In genomic region chr7:75500164-75500563, GRCm38 (mm10) we compare ENCODE assay signal across 26 mouse cellular contexts. TPM values are rescaled to one million over a fixed set of nuclear protein-coding genes. Genes with fewer than 3 reads are reported as not detected.
DNase-seq lines count a peak whose midpoint lies in the region; ATAC-seq and TF ChIP-seq lines count a peak whose summit lies in the region.
"Had no signal": no experiment of that assay in that cellular context is flagged by ENCODE, and none has a peak within 500 bp of the region (broad histone marks: within the 10 kb centered on the region; RNA-seq: fewer than 3 reads in every experiment).

No protein-coding gene starts in this region.

- no peaks in the 10 kb centered on the region for H3K36me3 ChIP-seq in heart, embryonic 11.5 days (ENCODE audit: control insufficient read depth, insufficient read depth, low read length)
- H3K36me3 ChIP-seq in heart, postnatal 0 days (replicated peaks; ENCODE audit: control insufficient read depth, insufficient read depth, low read length), result no peaks in the 10 kb centered on the region
- H3K36me3 ChIP-seq in heart, embryonic 12.5 days, result no peaks in the 10 kb centered on the region
- H3K36me3 ChIP-seq in liver, postnatal 0 days (replicated peaks; ENCODE audit: insufficient read depth, low read length), result no peaks in the 10 kb centered on the region
- H3K36me3 ChIP-seq: heart, embryonic 10.5 days; hindbrain, embryonic 12.5 days; intestine, embryonic 15.5 days; limb, embryonic 13.5 days; midbrain, embryonic 10.5 days; stomach, embryonic 15.5 days had no signal

- WGBS in heart, embryonic 11.5 days (ENCODE audit: insufficient replicate concordance), result 67% methylated on average over 4 of the region's 4 CpGs
- WGBS in heart, postnatal 0 days, result 53% methylated on average over 4 of the region's 4 CpGs
- WGBS in heart, embryonic 12.5 days, result 68% methylated on average over 4 of the region's 4 CpGs
- 77% methylated on average over 4 of the region's 4 CpGs for WGBS in liver, postnatal 0 days (ENCODE audit: insufficient replicate concordance)

- intact Hi-C loops in heart, postnatal 10 days (cut with DNase I), result no loop called here

- no peak for TF ChIP-seq EP300 in heart, postnatal 0 days (IDR thresholded peaks at IDR 0.05; ENCODE audit: low read depth)
- no peak for TF ChIP-seq EP300 in liver, postnatal 0 days (IDR thresholded peaks at IDR 0.05; ENCODE audit: low read depth)

- H3K27ac ChIP-seq in heart, embryonic 11.5 days (ENCODE audit: low read depth, low read length), result peak overlapping the region; percentile 3; the same call in 1 of the 2 replicates
- no peak overlapping the region for H3K27ac ChIP-seq in heart, postnatal 0 days (ENCODE audit: low read depth)
- no peak overlapping the region for H3K27ac ChIP-seq in heart, embryonic 12.5 days (ENCODE audit: poor library complexity, severe bottlenecking)
- peak overlapping the region; percentile 29; the same call in 1 of the 2 replicates for H3K27ac ChIP-seq in liver, postnatal 0 days (ENCODE audit: low read depth)
- H3K27ac ChIP-seq: hindbrain, embryonic 12.5 days; hindbrain, postnatal 0 days; intestine, embryonic 15.5 days; limb, embryonic 13.5 days; liver, embryonic 14.5 days; midbrain, embryonic 10.5 days; stomach, embryonic 15.5 days had no signal

- DNase-seq in heart, postnatal 10 days, result no peak
- peak; percentile 60 for DNase-seq in heart, postnatal 0 days (ENCODE audit: low spot score)
- DNase-seq in liver, postnatal 0 days, result no peak
- DNase-seq in liver, result no peak
- DNase-seq in urinary bladder, adult 18-20 months (ENCODE audit: low spot score in 2 of 2), result no peak
- DNase-seq: adrenal gland, postnatal 14 days; cerebellum, adult 11-12 months; cerebellum, postnatal 10 days; forebrain, postnatal 0 days; kidney, adult 9 months; kidney, postnatal 4 days; lung, embryonic 14.5 days; lung, postnatal 14 days; right cerebral cortex, postnatal 25 days had no signal

- H3K9ac ChIP-seq in heart, embryonic 11.5 days (ENCODE audit: low read depth, low read length), result no peak overlapping the region
- no peak overlapping the region for H3K9ac ChIP-seq in heart, postnatal 0 days (replicated peaks; ENCODE audit: low read depth, low read length)
- H3K9ac ChIP-seq in heart, embryonic 12.5 days, result no peak overlapping the region; the same call in 1 of the 2 replicates
- H3K9ac ChIP-seq in liver, postnatal 0 days (replicated peaks), result no peak overlapping the region
- H3K9ac ChIP-seq: forebrain, postnatal 0 days; hindbrain, embryonic 12.5 days; intestine, embryonic 15.5 days; limb, embryonic 13.5 days; liver, embryonic 14.5 days; lung, embryonic 14.5 days; stomach, embryonic 15.5 days had no signal

- TF ChIP-seq CTCF in heart, postnatal 0 days (IDR thresholded peaks at IDR 0.05; ENCODE audit: low read depth), result no peak
- TF ChIP-seq CTCF in liver, postnatal 0 days (IDR thresholded peaks at IDR 0.05; ENCODE audit: low read depth), result no peak

- H3K4me2 ChIP-seq in heart, embryonic 11.5 days, result no peak overlapping the region
- H3K4me2 ChIP-seq in heart, postnatal 0 days (ENCODE audit: low read depth, low read length), result no peak overlapping the region
- H3K4me2 ChIP-seq in heart, embryonic 12.5 days, result no peak overlapping the region
- H3K4me2 ChIP-seq in liver, postnatal 0 days (ENCODE audit: low read depth, low read length), result no peak overlapping the region
- H3K4me2 ChIP-seq: hindbrain, embryonic 12.5 days; intestine, embryonic 15.5 days; limb, embryonic 13.5 days; lung, embryonic 14.5 days; stomach, embryonic 15.5 days had no signal

- H3K4me3 ChIP-seq in heart, embryonic 11.5 days (ENCODE audit: low read depth, low read length), result no peak overlapping the region
- no peak overlapping the region for H3K4me3 ChIP-seq in heart, postnatal 0 days (ENCODE audit: low read depth, low read length)
- no peak overlapping the region for H3K4me3 ChIP-seq in heart, embryonic 12.5 days
- H3K4me3 ChIP-seq in liver, postnatal 0 days (ENCODE audit: low read depth, low read length), result no peak overlapping the region
- H3K4me3 ChIP-seq: erythroblast, embryonic 14.5 days; heart, embryonic 10.5 days; hindbrain, embryonic 12.5 days; intestine, embryonic 15.5 days; limb, embryonic 13.5 days; midbrain, embryonic 10.5 days; stomach, embryonic 15.5 days had no signal

- no peaks in the 10 kb centered on the region for H3K9me3 ChIP-seq in heart, embryonic 11.5 days (replicated peaks; ENCODE audit: control insufficient read depth, low read length)
- no peaks in the 10 kb centered on the region for H3K9me3 ChIP-seq in heart, postnatal 0 days (replicated peaks; ENCODE audit: control insufficient read depth, low read length)
- no peaks in the 10 kb centered on the region for H3K9me3 ChIP-seq in heart, embryonic 12.5 days (replicated peaks)
- no peaks in the 10 kb centered on the region for H3K9me3 ChIP-seq in liver, postnatal 0 days (ENCODE audit: low read length)
- H3K9me3 ChIP-seq: heart, embryonic 10.5 days; hindbrain, embryonic 12.5 days; intestine, embryonic 15.5 days; limb, embryonic 13.5 days; midbrain, embryonic 10.5 days; stomach, embryonic 15.5 days had no signal

- peaks cover 31% of the 10 kb centered on the region for H3K4me1 ChIP-seq in heart, embryonic 11.5 days (ENCODE audit: control insufficient read depth, insufficient read depth, low read length)
- peaks cover 50% of the 10 kb centered on the region for H3K4me1 ChIP-seq in heart, postnatal 0 days (ENCODE audit: control insufficient read depth, insufficient read depth)
- peaks cover 50% of the 10 kb centered on the region for H3K4me1 ChIP-seq in heart, embryonic 12.5 days (replicated peaks)
- peaks cover 23% of the 10 kb centered on the region for H3K4me1 ChIP-seq in liver, postnatal 0 days (ENCODE audit: insufficient read depth)
- H3K4me1 ChIP-seq: hindbrain, embryonic 12.5 days had no signal

- H3K27me3 ChIP-seq in heart, embryonic 11.5 days (ENCODE audit: control insufficient read depth, insufficient read depth, low read length), result no peaks in the 10 kb centered on the region
- H3K27me3 ChIP-seq in heart, postnatal 0 days (ENCODE audit: control insufficient read depth, insufficient read depth, low read length), result no peaks in the 10 kb centered on the region
- no peaks in the 10 kb centered on the region for H3K27me3 ChIP-seq in heart, embryonic 12.5 days (replicated peaks)
- no peaks in the 10 kb centered on the region for H3K27me3 ChIP-seq in liver, postnatal 0 days (ENCODE audit: insufficient read depth, low read length)
- H3K27me3 ChIP-seq: hindbrain, embryonic 12.5 days; intestine, embryonic 15.5 days; limb, embryonic 13.5 days; stomach, embryonic 15.5 days had no signal

- ATAC-seq in heart, embryonic 11.5 days (replicated peaks; ENCODE audit: insufficient number of reproducible peaks, low FRiP score, low TSS enrichment), result no peak
- ATAC-seq in heart, postnatal 0 days (ENCODE audit: insufficient read depth, low read depth), result no peak
- no peak for ATAC-seq in heart, embryonic 12.5 days (ENCODE audit: insufficient number of reproducible peaks, low FRiP score)
- ATAC-seq in liver, postnatal 0 days, result peak; percentile 61; the same call in 1 of the 2 replicates
- ATAC-seq: forebrain, postnatal 0 days; hindbrain, postnatal 0 days; intestine, embryonic 15.5 days; midbrain, embryonic 16.5 days had no signal

RNA-seq across cellular contexts. Expression of gene Akap13, which starts 44.8 kb away (rescaled TPM):
- 49.0 and 68.1 TPM in 2 replicates for polyA plus RNA-seq in heart, embryonic 11.5 days (2014; fragmentation: Nextera tagmentation; extraction: Ambion mirVana)
- total RNA-seq in heart, postnatal 10 days (2021), result 10 to 100 TPM; 94.0 to 95.4 TPM
- 80.1 and 113 TPM in 2 replicates for total RNA-seq in heart, postnatal 0 days (2014; rRNA removed; ENCODE audit: low replicate concordance)
- polyA plus RNA-seq in heart, postnatal 0 days (2015; fragmentation: Nextera tagmentation; extraction: Ambion mirVana), result 29.8 and 34.2 TPM in 2 replicates
- polyA plus RNA-seq in heart, embryonic 12.5 days (2016; fragmentation: Nextera tagmentation; extraction: Ambion mirVana), result 66.9 and 73.2 TPM in 2 replicates
- 21.2 and 25.7 TPM in 2 replicates for polyA plus RNA-seq in liver, postnatal 0 days (2015; fragmentation: Nextera tagmentation; extraction: Ambion mirVana)

Comparison
In these comparisons a context has a peak if more than half of its experiments do, and no peak if none do; other contexts are left out.
1. H3K27ac ChIP-seq: peak in heart, embryonic 11.5 days (single experiment) and liver, postnatal 0 days (single experiment); none in heart, postnatal 0 days (single experiment) and heart, embryonic 12.5 days (single experiment).